Mouse (Mus musculus) MEL (cell line): ENCODE data around the gene Gopc.

Source experiments
- JUND ChIP-seq: IDR thresholded peaks from 2 replicates; pipeline ENCODE4 v1.6.1; 2011; ENCODE audit warnings: low read depth, mild to moderate bottlenecking, improper control_type of control experiment, low read length
- POLR2A ChIP-seq, 2 experiments: IDR thresholded peaks; 2 replicates each; pipeline ENCODE4 v1.6.1; 2011 to 2012; ENCODE audit warnings: low read length in 2 of 2, mild to moderate bottlenecking in 2 of 2, control low read depth in 1 of 2, improper control_type of control experiment in 1 of 2, low read depth in 1 of 2, moderate library complexity in 1 of 2; ENCODE audit not compliant: control insufficient read depth in 1 of 2, insufficient read depth in 1 of 2, poor library complexity in 1 of 2

DNA sequence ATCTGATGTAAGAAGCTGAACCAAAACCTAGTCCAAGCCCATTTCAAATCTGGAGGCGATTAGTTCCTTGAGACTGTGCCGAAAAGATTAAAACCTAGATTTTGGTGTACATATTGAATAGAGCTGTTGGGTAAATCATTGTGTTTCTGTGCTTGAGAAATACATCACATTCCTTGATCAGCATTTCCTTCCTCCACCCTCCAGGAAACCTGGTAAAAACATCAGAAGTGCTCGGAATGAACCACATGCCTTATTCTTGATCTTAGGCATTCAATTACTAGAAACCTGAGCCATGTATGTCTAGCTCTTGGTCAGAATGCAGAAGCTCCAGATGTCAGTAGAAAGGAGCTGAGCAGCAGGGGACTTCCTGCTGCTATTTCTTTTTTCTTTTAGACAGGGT, 7.5 kb upstream of the Gopc start:
- TF ChIP-seq POLR2A (IDR thresholded peaks at IDR 0.05; ENCODE audit: control insufficient read depth in 1 of 2, insufficient read depth in 1 of 2, low read depth in 1 of 2, low read length in 2 of 2, poor library complexity in 1 of 2) = no peak
- TF ChIP-seq JUND = no peak
